Mouse (Mus musculus) MN1 (cell line): ENCODE data around the gene Lbx1.

ENCODE experiments used
- DNase-seq: peaks from one replicate; pipeline ENCODE4 v3.0.0-alpha.2; 2016; ENCODE audit warnings: low spot score

Lbx1 gene

GRCm38 (mm10) chr19:45233496-45234127 lies 2.0 kb downstream of the Lbx1 start:
- no peak for DNase-seq

GRCm38 (mm10) chr19:45232443-45233410 lies 2.9 kb downstream of the Lbx1 start:
- DNase-seq = no peak

GRCm38 (mm10) chr19:45232036-45232410 lies 3.6 kb downstream of the Lbx1 start:
- DNase-seq = no peak

- no peak for DNase-seq
These were observed 4.1 kb downstream of the Lbx1 start for GRCm38 (mm10) chr19:45231383-45232035.

GRCm38 (mm10) chr19:45230848-45231382 lies 4.7 kb downstream of the Lbx1 start:
- no peak for DNase-seq

GRCm38 (mm10) chr19:45230201-45230611 lies 5.4 kb downstream of the Lbx1 start:
- no peak for DNase-seq

DNA sequence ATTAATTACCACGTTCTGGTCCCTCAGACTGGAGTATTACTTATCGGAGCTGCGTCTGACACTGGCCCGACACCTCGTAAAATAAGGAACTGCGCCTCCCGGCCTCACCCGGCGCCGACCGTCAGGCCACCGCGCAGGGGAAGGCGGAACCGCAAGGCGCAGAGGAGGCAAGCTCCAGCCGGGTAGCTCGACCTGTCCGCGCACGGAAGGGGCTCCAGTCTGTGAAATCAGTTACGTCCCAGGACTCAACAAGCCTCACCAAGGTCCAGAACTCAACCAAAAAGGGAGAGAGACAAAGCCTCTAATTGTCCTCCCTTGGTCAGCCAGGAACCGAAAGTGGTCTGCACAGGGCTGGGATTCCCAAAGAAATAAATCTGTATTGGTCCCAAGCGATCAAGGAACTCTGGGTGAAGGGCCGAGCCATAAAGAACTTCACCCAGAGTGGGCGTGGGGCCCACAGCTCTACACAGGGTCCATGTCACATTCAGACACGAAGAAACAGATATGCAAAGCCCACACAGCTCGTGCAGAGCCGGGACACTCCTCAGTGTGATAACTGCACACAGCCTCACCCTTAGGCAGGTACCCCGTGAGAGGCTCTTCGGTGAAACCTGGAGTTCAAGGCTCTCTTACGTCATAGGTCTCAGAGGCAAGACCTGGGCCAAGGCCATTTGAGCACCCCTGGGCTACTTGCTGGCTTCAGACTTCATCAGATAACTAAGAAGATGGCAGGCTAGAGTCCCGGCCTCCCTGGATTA lies 6.1 kb downstream of the Lbx1 start:
- DNase-seq = no peak

DNA sequence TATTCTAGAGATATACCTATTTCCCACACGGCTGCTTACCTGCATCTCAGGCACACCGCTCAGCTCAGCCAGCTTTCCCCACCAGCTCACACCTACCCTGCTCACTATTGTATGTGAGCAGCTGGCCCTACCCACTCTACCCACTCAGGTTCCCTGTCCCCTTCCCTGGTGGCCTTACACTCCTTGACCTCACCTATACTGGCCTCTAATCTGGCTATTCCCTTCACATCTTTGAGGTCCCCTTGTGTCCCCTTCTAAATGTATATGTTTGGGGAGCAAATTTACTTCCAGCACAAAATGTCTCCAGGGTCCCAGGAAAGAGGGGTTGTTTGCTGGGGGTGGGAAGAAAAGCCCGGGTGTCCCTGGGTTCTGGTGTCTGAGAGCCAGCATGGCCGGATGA lies 6.8 kb downstream of the Lbx1 start:
- DNase-seq = no peak

- DNase-seq = no peak
These were observed 7.5 kb downstream of the Lbx1 start for GRCm38 (mm10) chr19:45228097-45228496.

DNA sequence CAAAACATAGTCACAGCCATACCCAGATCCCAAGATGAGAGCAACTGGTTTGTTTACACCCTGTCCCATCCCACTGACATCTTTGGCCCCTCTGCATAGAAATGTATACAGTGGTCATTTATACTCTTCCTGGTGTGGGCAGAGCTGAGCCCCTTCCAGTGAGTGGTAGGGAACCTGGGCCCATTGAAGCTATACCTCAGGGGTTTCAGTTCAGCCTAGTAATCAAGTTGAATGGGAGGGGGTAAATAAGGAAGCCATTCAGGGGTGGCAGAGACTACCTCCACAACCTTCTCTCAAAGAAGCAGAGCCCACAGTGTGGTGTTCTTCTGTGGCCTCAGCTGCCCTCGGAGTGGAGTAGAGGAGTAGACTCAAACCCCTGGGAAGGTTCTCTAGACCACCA lies 7.9 kb downstream of the Lbx1 start:
- no peak for DNase-seq

- DNase-seq = no peak
These were observed 8.6 kb downstream of the Lbx1 start for GRCm38 (mm10) chr19:45227049-45227448.

DNA sequence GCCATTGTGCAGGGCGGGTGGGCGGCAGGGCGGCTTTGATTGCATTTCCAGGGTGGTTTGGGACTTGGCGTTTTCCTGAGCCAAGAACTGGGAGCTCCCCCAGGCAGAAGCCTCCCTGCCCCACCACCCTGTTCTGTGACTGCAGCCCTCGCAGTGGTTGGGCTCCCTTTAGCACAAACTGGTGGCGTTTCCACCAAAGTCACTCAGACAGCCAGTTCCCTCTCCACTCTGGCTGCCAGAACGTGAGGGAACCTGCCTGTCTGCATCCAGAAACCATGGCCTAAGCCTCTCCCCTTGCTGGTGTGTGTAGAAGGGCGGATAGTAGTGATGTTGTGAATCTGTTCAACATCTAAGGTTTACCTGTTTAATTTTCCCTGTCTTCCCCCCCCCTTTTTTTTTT lies 9.4 kb downstream of the Lbx1 start:
- no peak for DNase-seq

DNA sequence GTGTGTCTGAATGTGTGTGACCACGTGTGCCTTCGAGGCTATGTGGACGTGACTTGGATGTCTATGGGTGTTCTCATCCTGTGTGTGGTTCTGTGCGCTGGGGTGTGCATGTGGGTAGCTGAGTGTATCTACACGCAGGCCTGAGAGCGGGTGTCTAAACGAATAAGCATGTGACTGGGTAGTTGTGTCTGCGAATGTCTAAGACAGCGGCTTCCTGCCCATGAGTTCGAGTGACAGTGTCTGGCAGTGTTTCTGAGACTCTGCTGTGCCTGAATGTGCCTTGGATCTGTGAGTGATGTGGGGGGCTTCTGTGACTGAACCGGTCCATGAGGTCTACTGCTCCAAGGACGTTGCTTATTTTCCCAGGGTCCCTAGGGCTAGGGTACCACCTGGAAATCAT lies 10.5 kb downstream of the Lbx1 start:
- DNase-seq = no peak

- DNase-seq = no peak
These were observed 11.4 kb downstream of the Lbx1 start for GRCm38 (mm10) chr19:45224286-45224559.

- DNase-seq = peak; percentile 44
These were observed 12.0 kb downstream of the Lbx1 start for GRCm38 (mm10) chr19:45223413-45224285.

DNA sequence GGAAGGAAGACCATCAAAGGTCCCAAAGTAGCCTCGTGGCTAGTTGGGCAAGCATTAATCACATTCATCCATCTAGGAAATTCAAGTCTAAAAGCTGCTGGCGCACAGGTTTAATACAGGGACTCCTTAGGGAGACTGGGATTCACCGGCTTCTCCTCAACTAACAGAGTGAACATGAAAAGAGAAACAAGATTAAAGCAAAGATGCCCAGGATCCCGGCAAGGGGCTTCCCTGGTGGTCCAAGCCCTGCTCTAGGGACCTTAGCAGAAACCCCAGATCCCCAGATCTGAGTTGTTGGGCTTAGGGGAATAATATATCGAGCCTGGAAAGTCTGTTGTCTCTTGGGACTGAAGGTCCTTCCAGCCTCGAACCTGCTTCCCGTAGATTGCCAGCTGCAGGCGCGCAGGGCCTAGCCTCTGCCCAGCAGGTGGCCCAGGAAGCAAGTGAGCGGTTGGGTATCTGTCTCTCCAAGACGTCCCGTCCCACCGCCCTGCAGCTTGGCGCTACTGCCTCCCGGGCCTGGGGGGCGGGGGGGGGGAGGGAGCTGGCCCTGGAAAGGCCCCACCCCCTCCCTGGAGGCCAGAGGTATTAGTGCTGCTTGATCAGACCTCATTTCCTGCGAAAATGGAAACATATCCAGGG lies 13.3 kb downstream of the Lbx1 start:
- DNase-seq = peak; percentile 61

DNA sequence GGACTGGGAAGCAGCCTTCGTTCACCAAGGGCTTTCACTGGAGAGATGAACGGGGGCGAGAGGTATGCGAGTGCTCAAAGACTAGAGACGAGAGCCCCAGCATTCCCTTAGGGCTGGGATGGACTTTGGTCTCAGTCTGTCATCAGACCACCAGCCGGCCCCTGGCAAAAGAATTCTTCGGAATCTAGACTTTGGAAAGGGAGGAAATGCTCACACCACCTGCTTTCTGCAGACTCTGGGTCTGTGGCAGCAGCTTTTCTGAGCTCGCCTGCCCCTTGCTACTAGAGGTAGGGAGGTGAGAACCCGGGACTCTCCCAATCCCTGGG lies 14.2 kb downstream of the Lbx1 start:
- no peak for DNase-seq

DNA sequence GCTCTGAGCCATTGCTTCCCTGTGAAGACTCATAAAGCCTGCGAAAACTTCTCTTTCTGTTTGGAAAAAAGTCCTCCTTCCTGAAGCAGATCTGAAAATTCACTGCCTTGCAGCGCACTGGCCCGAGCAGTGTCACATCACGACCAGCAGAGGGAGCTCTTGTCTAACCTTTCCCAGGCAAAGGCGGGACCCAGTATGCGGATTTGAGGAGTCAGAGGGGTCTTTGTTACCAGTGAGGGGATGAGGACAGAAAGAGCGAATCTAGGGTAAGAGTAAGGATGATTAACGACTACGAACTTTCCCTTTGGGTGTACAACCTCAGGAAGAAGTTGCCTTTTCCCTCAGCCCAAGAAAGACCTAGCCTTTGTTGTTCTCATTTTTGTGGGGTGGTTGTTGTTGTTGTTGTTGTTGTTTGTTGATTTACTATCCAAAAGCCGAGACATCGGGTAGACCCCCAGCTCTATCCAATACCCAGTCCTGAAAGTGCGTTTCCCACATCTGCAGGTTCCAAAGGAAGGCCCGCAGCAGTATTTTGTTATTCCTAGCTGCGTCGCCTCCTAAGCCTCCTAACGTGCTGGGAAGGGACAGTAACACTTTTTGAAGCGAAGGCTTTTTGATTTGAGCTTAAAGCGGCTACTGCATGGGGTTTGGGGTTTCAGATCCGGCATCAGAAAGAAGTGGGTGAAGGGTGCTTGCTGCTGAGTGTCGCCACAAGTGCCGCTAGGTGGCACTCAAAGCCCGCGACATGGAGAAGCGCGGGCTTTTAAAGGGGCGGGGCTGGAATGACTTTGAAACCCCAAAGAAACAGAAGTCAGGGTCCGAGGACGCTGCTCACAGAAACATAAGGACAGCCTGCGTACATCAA lies 14.8 kb downstream of the Lbx1 start:
- peak; percentile 76 for DNase-seq

- DNase-seq = peak; percentile 58
These were observed 19.4 kb downstream of the Lbx1 start for GRCm38 (mm10) chr19:45216240-45216639.

- no peak for DNase-seq
These were observed 20.2 kb downstream of the Lbx1 start for GRCm38 (mm10) chr19:45215431-45215830.
